Mouse (Mus musculus): ENCODE results near the gene Cyp27a1. TPM values are rescaled to one million over a fixed set of nuclear protein-coding genes. Genes with fewer than 3 reads are reported as not detected.
A peak's percentile ranks its signal among the peaks of the same experiment; 100 is the strongest.

The Cyp27a1 gene
- polyA plus RNA-seq, 1 experiment from 2014 or later: 7.9 TPM

DNA sequence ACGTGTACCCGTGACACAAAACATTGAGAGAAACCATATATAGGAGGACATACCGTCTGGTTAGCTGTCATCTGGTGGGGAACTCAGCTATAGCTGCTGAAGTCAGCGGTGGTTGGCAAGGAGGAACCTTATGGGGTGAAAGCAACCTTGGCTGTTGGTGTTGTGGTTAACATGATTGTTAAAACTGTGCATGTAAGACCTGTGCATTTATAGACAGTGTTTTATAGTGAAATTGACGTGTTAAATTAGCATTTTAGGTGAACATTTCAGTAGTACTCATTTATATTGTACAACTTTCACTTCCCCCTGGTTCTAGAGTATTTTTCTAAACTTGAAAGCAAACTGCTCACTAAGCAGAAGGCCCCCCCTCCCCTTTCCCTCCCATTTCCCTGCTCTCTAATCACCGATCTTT is 11.2 kb upstream of the Cyp27a1 start:
- Histone ChIP-seq H3K9ac (no peak overlapping the region), H3K27me3 (replicated peaks) (no peaks in the 10 kb centered on the region), H3K27ac (no peak overlapping the region), H3K4me2 (no peak overlapping the region), H3K4me1 (no peaks in the 10 kb centered on the region), H3K36me3 (peaks cover 8% of the 10 kb centered on the region), H3K4me3 (replicated peaks) (no peak overlapping the region), H3K9me3 (no peaks in the 10 kb centered on the region)
- WGBS: 81% methylated on average over 6 of the region's 6 CpGs
- no peak for ATAC-seq (ENCODE audit: insufficient read depth, low FRiP score, low read depth)

DNA sequence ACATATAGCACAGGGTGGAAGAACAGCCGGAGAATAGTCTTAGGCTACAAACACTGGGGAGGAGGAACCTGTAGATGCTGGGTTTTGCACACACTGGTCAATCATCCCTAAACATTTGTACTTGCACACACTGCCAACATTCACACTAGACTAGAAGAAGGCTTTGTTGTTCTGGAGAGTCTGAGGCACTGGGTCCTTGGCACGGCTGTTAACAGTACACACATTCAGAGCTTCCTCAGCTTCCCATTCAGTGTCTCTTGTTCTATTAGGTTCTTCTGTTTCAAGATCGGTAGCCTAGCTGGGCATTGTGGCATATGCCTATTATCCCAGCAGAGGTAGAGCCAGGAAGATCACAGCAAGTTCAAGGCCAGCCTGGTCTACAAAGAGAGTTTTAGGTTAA is 9.2 kb upstream of the Cyp27a1 start:
- WGBS: 84% methylated on average over 3 of the region's 3 CpGs
- H3K4me2 ChIP-seq: no peak overlapping the region
- no peak overlapping the region for H3K27ac ChIP-seq
- no peaks in the 10 kb centered on the region for H3K9me3 ChIP-seq
- no peaks in the 10 kb centered on the region for H3K27me3 ChIP-seq (replicated peaks)
- H3K4me3 ChIP-seq (replicated peaks): no peak overlapping the region
- H3K36me3 ChIP-seq: peaks cover 6% of the 10 kb centered on the region; the same call in 1 of the 2 replicates
- ATAC-seq (ENCODE audit: insufficient read depth, low FRiP score, low read depth): no peak
- no peaks in the 10 kb centered on the region for H3K4me1 ChIP-seq
- no peak overlapping the region for H3K9ac ChIP-seq

DNA sequence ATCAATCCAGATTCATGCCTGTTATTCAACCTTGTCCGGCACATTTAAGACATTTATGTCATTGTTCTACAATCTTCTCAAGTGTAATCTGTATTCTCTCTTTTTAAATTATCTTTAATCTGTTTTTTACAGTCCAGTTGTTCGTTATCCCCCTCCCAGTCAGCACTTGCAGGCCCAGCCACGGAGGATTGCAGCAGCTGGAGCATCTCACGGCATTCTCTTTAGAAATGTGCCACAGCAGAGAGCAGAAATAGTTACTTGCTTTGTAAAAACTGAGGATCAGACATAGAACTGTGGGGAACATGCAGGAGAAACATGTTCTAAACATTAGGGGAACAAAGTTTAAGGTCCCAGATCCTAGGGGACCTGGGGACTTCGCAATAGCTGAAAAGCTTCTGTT is 8.4 kb upstream of the Cyp27a1 start:
- Histone ChIP-seq H3K4me2 (no peak overlapping the region), H3K9me3 (no peaks in the 10 kb centered on the region), H3K27ac (peak overlapping the region; percentile 42; the same call in 1 of the 2 replicates), H3K4me1 (no peaks in the 10 kb centered on the region), H3K27me3 (replicated peaks) (no peaks in the 10 kb centered on the region), H3K9ac (no peak overlapping the region), H3K4me3 (replicated peaks) (no peak overlapping the region), H3K36me3 (peaks cover 5% of the 10 kb centered on the region; the same call in 1 of the 2 replicates)
- WGBS: 50% methylated on average over 5 of the region's 5 CpGs
- ATAC-seq (ENCODE audit: insufficient read depth, low FRiP score, low read depth): no peak

DNA sequence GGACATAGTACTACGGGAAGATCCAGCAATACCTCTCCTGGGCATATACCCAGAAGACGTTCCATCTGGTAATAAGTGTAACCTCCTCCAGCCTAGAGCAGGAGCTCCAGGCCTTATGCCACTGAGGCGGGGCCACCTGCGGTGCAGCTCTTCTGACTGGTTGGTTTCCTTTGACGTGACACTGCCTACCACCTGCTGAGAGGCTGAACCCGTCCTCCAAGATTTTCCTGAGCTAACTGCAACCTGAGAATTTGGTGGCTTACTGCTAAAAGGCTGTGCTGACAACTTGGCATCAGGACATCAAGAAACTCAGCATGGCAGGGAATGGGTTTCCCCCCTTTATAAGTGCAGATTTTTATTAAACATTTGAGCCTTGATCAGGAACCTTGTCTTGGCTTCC is 3.8 kb upstream of the Cyp27a1 start:
- no peak for ATAC-seq (ENCODE audit: insufficient read depth, low FRiP score, low read depth)
- Histone ChIP-seq H3K27me3 (replicated peaks) (no peaks in the 10 kb centered on the region), H3K27ac (no peak overlapping the region), H3K36me3 (no peaks in the 10 kb centered on the region), H3K9me3 (no peaks in the 10 kb centered on the region), H3K4me2 (no peak overlapping the region), H3K4me3 (replicated peaks) (no peak overlapping the region), H3K4me1 (0 out of 2 replicates have a peak, but pooled peaks cover 9% of the 10 kb centered on the region), H3K9ac (no peak overlapping the region)
- WGBS: 37% methylated on average over 6 of the region's 6 CpGs

DNA sequence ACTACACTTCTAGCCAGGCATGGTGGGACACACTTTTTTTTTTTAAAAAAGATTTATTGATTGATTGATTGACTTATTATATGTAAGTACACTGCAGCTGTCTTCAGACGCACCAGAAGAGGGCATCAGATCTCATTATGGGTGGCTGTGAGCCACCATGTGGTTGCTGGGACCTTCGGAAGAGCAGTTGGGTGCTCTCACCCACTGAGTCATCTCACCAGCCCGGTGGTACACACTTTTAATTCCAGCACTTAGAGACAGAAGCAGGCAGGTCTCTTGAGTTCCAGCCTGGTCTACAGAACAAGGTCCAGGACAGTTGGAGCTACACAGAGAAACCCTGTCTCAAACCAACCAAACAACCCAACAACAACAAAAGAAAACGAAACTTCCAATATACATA is 1.3 kb upstream of the Cyp27a1 start:
- WGBS: 74% methylated on average over 4 of the region's 4 CpGs
- H3K4me3 ChIP-seq (replicated peaks): no peak overlapping the region

DNA sequence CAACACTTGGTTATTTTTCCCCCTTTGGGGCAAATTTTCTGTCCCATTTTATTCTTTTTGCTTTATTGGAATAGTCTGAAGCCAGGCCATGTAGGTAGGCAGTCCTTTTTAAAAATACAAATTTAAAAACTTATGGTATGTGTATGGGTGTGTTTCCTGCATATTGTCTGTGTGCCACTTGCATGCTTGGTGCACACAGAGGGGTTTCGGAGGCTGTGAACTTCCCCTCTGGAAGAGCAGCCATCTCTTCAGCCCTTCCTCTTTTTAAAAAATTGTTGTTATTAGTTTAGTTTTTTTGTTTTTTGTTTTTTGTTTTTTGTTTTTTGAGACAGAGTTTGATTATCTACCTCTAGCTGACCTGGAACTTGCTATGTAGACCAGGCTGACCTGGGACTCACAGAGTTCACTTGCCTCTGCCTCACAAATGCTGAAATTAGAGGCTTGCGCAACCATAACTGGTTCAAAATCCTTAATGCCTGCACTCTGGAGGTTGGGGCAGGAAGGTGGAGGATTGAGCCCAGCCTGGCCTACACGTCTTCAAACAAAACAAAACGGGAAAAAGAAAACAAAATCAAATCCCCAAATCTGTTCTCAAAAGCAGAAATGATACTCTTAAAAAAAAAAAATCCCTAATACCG is 794 bp upstream of the Cyp27a1 start:
- ATAC-seq (ENCODE audit: insufficient read depth, low FRiP score, low read depth): no peak
- Histone ChIP-seq H3K4me1 (0 out of 2 replicates have a peak, but pooled peaks cover 9% of the 10 kb centered on the region), H3K4me2 (peak overlapping the region; percentile 96), H3K27ac (peak overlapping the region; percentile 6; the same call in 1 of the 2 replicates), H3K27me3 (replicated peaks) (no peaks in the 10 kb centered on the region), H3K9ac (no peak overlapping the region), H3K4me3 (replicated peaks) (peak overlapping the region; percentile 50), H3K9me3 (no peaks in the 10 kb centered on the region), H3K36me3 (no peaks in the 10 kb centered on the region)
- 40% methylated on average over 5 of the region's 5 CpGs for WGBS

More for the DNA sequence above, 1.3 kb upstream of the Cyp27a1 start:
- no peak for ATAC-seq (ENCODE audit: insufficient read depth, low FRiP score, low read depth)
- no peaks in the 10 kb centered on the region for H3K9me3 ChIP-seq
- no peak overlapping the region for H3K9ac ChIP-seq
- no peak overlapping the region for H3K27ac ChIP-seq
- no peaks in the 10 kb centered on the region for H3K27me3 ChIP-seq (replicated peaks)
- H3K4me2 ChIP-seq: no peak overlapping the region
- H3K4me1 ChIP-seq: 0 out of 2 replicates have a peak, but pooled peaks cover 9% of the 10 kb centered on the region
- H3K36me3 ChIP-seq: no peaks in the 10 kb centered on the region

DNA sequence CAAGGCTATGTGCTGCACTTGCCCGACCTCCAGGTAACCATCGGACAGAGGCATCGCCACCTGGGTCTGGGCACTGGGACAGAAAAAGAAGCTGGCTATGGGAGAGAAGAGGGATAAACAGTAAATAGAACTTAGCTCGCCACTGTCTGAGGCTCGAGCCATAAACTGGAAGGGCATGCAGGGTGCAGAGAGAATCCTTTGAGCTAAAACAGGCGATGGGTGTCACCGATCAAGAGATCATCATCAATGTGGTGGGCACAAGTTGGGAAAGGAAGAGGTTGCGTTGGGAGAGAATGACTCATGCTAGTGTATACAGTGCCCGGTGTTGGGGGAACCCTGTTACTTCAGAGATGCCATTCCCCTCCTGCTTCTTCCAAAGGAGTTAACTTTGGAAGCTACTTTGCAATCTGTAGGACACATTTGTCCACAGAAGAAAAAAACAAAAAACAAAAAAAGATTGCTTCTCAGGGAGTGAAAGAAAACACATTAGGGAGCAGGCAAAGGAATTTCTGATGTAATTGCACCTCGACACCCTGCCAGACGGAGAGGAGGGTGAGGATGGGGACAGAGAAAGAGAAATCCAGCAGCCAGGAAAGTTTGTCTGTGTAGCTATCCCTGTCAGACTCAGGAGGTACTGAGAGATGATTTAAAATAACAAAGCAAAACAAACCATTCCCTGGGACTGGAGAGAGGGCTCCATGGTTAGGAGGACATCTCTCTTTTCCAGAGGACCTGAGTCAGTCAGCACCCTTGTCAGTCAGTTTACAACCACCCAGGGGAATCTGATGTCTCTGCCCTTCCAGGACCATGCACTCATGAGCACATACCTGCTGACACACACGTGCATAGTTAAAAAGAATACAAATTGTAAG is 721 bp downstream of the Cyp27a1 start:
- 0 out of 2 replicates have a peak, but pooled peaks have one; percentile 31 for ATAC-seq (ENCODE audit: insufficient read depth, low FRiP score, low read depth)
- Histone ChIP-seq H3K9me3 (no peaks in the 10 kb centered on the region), H3K4me3 (replicated peaks) (peak overlapping the region; percentile 50), H3K27ac (no peak overlapping the region), H3K9ac (peak overlapping the region; percentile 44; the same call in 1 of the 2 replicates), H3K4me1 (0 out of 2 replicates have a peak, but pooled peaks cover 9% of the 10 kb centered on the region), H3K27me3 (replicated peaks) (no peaks in the 10 kb centered on the region), H3K36me3 (no peaks in the 10 kb centered on the region), H3K4me2 (peak overlapping the region; percentile 96)
- 23% methylated on average over 12 of the region's 12 CpGs for WGBS

DNA sequence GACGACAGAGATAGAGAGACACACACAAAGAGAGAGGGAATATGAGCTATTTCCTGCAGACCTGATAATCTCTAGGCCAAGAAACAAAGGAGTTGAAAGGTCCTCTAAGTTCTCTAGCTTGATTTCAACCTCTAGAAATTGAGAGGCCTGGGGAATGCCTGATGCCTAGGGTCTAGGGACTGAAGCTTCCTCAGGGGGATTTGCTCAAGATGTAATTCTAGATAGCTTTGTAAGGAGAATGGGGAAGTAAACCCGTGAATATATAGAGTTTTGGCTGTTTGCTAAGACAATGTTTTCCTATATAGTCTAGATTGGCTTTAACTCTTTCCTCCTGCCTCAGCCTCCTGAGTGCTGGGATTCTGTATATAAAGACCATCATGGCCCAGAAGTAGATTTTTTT is 1.6 kb downstream of the Cyp27a1 start:
- Histone ChIP-seq H3K36me3 (no peaks in the 10 kb centered on the region), H3K27me3 (replicated peaks) (no peaks in the 10 kb centered on the region), H3K4me3 (replicated peaks) (no peak overlapping the region), H3K4me2 (no peak overlapping the region), H3K4me1 (0 out of 2 replicates have a peak, but pooled peaks cover 9% of the 10 kb centered on the region), H3K9me3 (no peaks in the 10 kb centered on the region), H3K9ac (no peak overlapping the region), H3K27ac (no peak overlapping the region)
- 43% methylated on average over 2 of the region's 2 CpGs for WGBS
- ATAC-seq (ENCODE audit: insufficient read depth, low FRiP score, low read depth): no peak

DNA sequence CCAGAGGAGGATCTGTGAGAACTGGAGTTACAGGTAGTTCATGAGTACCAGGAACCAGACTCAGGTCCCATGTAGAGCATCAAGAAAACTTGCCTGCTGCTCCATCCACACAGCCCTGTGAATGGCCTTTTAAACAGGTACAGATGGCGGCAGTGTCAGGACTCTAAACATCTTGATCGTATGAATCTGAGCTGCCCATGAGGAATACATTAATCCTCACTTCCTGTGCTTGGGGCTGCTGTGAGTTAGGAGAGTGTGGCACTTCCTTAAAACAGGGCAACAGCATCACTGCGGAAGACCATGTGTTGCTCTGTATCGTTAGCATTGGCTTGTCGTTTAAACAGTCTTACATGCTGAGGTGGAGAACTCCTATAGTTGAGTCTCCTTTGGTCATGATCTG is 2.1 kb downstream of the Cyp27a1 start:
- Histone ChIP-seq H3K9me3 (no peaks in the 10 kb centered on the region), H3K27me3 (replicated peaks) (no peaks in the 10 kb centered on the region)
- WGBS: 62% methylated on average over 5 of the region's 5 CpGs

DNA sequence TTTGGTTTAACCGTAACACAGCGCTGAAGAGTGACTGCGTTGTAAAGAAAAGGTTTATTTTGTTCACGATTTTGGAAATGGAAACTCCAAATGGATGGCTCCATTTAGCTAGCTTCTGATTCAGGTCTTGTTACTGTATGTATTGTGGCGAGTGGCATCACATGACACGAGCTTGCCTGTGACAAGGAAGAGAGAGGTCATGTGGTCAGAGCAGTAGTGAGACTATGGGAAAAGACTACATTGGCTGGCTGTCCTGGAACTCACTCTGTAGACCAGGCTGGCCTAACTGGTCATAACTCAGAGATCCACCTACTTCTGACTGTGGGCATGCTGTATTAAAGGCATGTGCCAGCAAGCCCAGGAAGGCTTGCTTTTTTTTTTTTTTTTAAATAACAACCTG is 2.5 kb downstream of the Cyp27a1 start:
- H3K4me1 ChIP-seq: 0 out of 2 replicates have a peak, but pooled peaks cover 9% of the 10 kb centered on the region
- H3K4me2 ChIP-seq: no peak overlapping the region
- no peak for ATAC-seq (ENCODE audit: insufficient read depth, low FRiP score, low read depth)
- H3K27ac ChIP-seq: no peak overlapping the region
- no peaks in the 10 kb centered on the region for H3K9me3 ChIP-seq
- H3K9ac ChIP-seq: no peak overlapping the region
- no peaks in the 10 kb centered on the region for H3K36me3 ChIP-seq
- H3K27me3 ChIP-seq (replicated peaks): no peaks in the 10 kb centered on the region
- H3K4me3 ChIP-seq (replicated peaks): no peak overlapping the region
- WGBS: 87% methylated on average over 6 of the region's 6 CpGs

More for the DNA sequence above, 2.1 kb downstream of the Cyp27a1 start:
- no peak overlapping the region for H3K9ac ChIP-seq
- no peak overlapping the region for H3K4me2 ChIP-seq
- H3K4me1 ChIP-seq: 0 out of 2 replicates have a peak, but pooled peaks cover 9% of the 10 kb centered on the region
- no peaks in the 10 kb centered on the region for H3K36me3 ChIP-seq
- no peak for ATAC-seq (ENCODE audit: insufficient read depth, low FRiP score, low read depth)
- no peak overlapping the region for H3K4me3 ChIP-seq (replicated peaks)
- no peak overlapping the region for H3K27ac ChIP-seq

DNA sequence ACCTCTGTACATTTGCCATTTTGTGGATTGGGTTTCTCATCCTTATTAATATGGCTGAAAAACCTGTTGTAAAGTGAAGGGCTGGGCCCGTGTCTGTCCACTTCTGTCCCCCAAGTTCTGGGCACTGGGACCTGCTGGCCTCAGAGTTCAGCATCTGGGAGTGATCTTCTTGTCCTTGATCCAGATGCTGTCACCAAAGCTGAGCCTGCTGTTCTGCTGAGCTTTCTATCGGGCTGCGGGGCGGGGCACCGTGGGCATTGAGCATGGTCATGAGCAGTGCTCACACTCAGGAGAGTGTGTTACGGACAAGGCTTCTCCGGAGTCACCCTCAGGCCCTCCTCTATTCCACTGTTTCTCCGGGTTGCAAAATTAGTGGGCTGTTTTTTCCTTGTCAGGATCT is 4.7 kb downstream of the Cyp27a1 start:
- no peak for ATAC-seq (ENCODE audit: insufficient read depth, low FRiP score, low read depth)
- 87% methylated on average over 8 of the region's 8 CpGs for WGBS

DNA sequence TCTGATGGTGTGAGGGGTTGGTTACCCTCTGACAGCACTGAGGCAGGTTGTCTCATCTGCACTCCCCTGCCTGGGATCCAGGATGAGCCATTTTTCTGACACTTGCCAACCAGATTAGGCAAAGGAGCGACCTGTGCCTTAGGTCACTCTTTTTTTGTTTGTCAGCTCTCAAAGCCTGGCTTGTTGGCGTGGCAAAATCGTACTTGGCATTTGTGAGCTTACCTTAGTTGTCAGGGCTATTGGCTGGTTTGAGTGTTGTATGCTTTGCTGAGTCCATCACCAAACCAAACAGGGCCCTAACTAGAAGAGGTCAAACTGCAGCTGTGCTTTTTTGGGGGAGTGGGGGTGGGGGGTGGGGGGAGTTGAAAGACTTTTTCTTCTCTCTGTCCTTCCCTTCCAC is 5.9 kb downstream of the Cyp27a1 start:
- Histone ChIP-seq H3K4me2 (no peak overlapping the region), H3K36me3 (no peaks in the 10 kb centered on the region), H3K4me3 (replicated peaks) (no peak overlapping the region), H3K9me3 (no peaks in the 10 kb centered on the region), H3K4me1 (no peaks in the 10 kb centered on the region), H3K9ac (no peak overlapping the region), H3K27me3 (replicated peaks) (no peaks in the 10 kb centered on the region), H3K27ac (no peak overlapping the region)
- 74% methylated on average over 3 of the region's 3 CpGs for WGBS
- ATAC-seq (ENCODE audit: insufficient read depth, low FRiP score, low read depth): no peak

More for the DNA sequence above, 4.7 kb downstream of the Cyp27a1 start:
- Histone ChIP-seq H3K9ac (no peak overlapping the region), H3K4me2 (no peak overlapping the region), H3K27me3 (replicated peaks) (no peaks in the 10 kb centered on the region), H3K4me1 (0 out of 2 replicates have a peak, but pooled peaks cover 4% of the 10 kb centered on the region), H3K36me3 (no peaks in the 10 kb centered on the region), H3K27ac (no peak overlapping the region), H3K4me3 (replicated peaks) (no peak overlapping the region), H3K9me3 (no peaks in the 10 kb centered on the region)
